Mouse (Mus musculus): ENCODE measurements around the gene Gm2696.

DNA sequence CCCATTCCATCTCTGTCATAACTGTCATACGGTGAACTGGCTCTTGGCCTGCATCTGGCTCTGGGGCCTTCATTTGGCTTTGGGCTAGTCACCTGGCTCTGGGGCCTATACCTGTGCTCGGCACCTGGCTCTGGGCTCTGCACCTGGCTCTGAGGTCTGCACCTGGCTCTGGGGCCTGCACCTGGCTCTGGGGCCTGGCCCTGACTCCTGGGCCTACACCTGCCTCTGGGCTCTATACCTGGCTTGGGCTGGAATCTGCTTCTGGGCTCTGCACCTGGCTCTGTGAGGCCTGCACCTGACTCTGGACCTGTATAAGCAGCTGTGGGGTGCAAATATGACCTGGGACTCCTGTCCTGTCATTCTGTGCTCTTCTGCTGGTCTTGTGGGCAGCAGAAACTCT, 33.1 kb downstream of the Gm2696 start:
- TF ChIP-seq CTCF (IDR thresholded peaks at IDR 0.05; ENCODE audit: low read depth) (no peak), EP300 (optimal IDR thresholded peaks at IDR 0.05) (no peak)

All from stomach, postnatal 0 days (tissue).